Mouse (Mus musculus): ENCODE data around the gene Efcab11.

Gene Efcab11

GRCm38 (mm10) chr12:99681681-99682080 lies 202.6 kb downstream of the Efcab11 start:
- DNase-seq (ENCODE audit: low read depth, low spot score), result peak; percentile 26

GRCm38 (mm10) chr12:99671866-99672191 lies 212.4 kb downstream of the Efcab11 start:
- DNase-seq (ENCODE audit: low read depth, low spot score), result no peak

GRCm38 (mm10) chr12:99671162-99671865 lies 212.9 kb downstream of the Efcab11 start:
- no peak for DNase-seq (ENCODE audit: low read depth, low spot score)

GRCm38 (mm10) chr12:99670762-99671152 lies 213.5 kb downstream of the Efcab11 start:
- no peak for DNase-seq (ENCODE audit: low read depth, low spot score)

- DNase-seq (ENCODE audit: low read depth, low spot score), result peak; percentile 7
Measured at GRCm38 (mm10) chr12:99669976-99670761, 214.1 kb downstream of the Efcab11 start.

GRCm38 (mm10) chr12:99654991-99655880 lies 229.0 kb downstream of the Efcab11 start:
- DNase-seq (ENCODE audit: low read depth, low spot score), result no peak

- no peak for DNase-seq (ENCODE audit: low read depth, low spot score)
Measured at GRCm38 (mm10) chr12:99652459-99652858, 231.8 kb downstream of the Efcab11 start.

- DNase-seq (ENCODE audit: low read depth, low spot score), result no peak
Measured at GRCm38 (mm10) chr12:99649732-99650131, 234.5 kb downstream of the Efcab11 start.

- no peak for DNase-seq (ENCODE audit: low read depth, low spot score)
Measured at GRCm38 (mm10) chr12:99648781-99649180, 235.5 kb downstream of the Efcab11 start.

GRCm38 (mm10) chr12:99646556-99647354 lies 237.5 kb downstream of the Efcab11 start:
- no peak for DNase-seq (ENCODE audit: low read depth, low spot score)

GRCm38 (mm10) chr12:99645418-99645817 lies 238.8 kb downstream of the Efcab11 start:
- no peak for DNase-seq (ENCODE audit: low read depth, low spot score)

GRCm38 (mm10) chr12:99644966-99645365 lies 239.3 kb downstream of the Efcab11 start:
- DNase-seq (ENCODE audit: low read depth, low spot score), result peak; percentile 24
